ENCODE assay signal across 8 mouse cellular contexts in the genomic region with DNA sequence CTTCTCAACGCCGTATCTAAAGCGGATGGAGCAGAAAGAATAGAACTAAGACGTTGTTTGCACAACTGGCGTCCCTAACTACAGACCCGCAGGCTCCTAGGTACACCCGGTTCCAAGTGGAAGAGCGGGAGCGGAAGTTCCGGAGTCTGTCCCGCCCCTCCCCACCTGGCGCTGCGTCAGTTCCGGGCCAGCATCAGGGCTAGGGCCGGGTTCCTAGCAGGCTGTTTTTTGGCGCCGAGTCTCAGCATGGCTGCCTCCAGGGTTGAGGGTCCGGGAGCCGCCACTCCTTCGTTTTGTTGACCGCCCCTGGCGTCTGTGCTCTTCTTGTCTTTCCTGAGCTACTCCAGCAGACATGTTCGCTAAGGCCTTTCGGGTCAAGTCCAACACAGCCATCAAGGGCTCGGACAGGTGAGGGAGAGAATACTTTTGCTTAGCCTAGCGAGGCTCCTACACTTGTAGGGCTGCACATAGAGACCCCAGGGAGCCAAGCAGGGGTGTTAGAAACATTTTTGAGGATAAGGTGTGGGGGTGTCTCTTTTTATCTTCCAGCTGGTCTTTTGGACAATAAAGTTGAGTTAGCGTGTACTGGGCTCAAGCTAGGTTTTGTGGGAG. TPM values are rescaled to one million over a fixed set of nuclear protein-coding genes. Genes with fewer than 3 reads are reported as not detected.
DNase-seq lines count a peak whose midpoint lies in the region; ATAC-seq and TF ChIP-seq lines count a peak whose summit lies in the region.

A gene (plus strand): TSS at position 164 of the 612 bp plus-strand sequence.

- ATAC-seq in embryonic facial prominence, embryonic 14.5 days (ENCODE audit: low read depth), result peak; percentile 100
- peak; percentile 99 for ATAC-seq in limb, embryonic 13.5 days (ENCODE audit: low FRiP score, low read depth)
- peak; percentile 99 for ATAC-seq in midbrain, embryonic 16.5 days

- peak within 1 kb of the TSS; percentile 80 for H3K9ac ChIP-seq in embryonic facial prominence, embryonic 14.5 days (ENCODE audit: low read depth, low read length)
- peak within 1 kb of the TSS; percentile 82 for H3K9ac ChIP-seq in heart, adult 2 months (ENCODE audit: low read depth, low read length)
- H3K9ac ChIP-seq in limb, embryonic 13.5 days, result peak within 1 kb of the TSS; percentile 90
- H3K9ac ChIP-seq in midbrain, embryonic 16.5 days (ENCODE audit: low read depth, low read length), result peak within 1 kb of the TSS; percentile 76

- DNase-seq in 3134 (ENCODE audit: extremely low read depth, insufficient read length, low spot score), result peak; percentile 91
- DNase-seq in adrenal gland, postnatal 36 days, result peak; percentile 90 to 95
- peak; percentile 95 for DNase-seq in embryonic facial prominence, embryonic 14.5 days (ENCODE audit: low spot score)
- peak; percentile 90 to 91 for DNase-seq in heart, adult 2 months
- peak; percentile 86 to 90 for DNase-seq in kidney, adult 8-10 months
- DNase-seq in spleen, postnatal 14 days (ENCODE audit: low spot score in 2 of 2), result peak; percentile 73 to 82

- peaks cover 8% of the 10 kb centered on the region; the same call in 1 of the 2 replicates for H3K36me3 ChIP-seq in embryonic facial prominence, embryonic 14.5 days (ENCODE audit: control insufficient read depth, insufficient read depth, low read length)
- H3K36me3 ChIP-seq in heart, adult 2 months (ENCODE audit: control insufficient read depth, insufficient read depth, low read length), result peaks cover 3% of the 10 kb centered on the region
- peaks cover 4% of the 10 kb centered on the region for H3K36me3 ChIP-seq in limb, embryonic 13.5 days
- 0 out of 2 replicates have a peak, but pooled peaks cover 1% of the 10 kb centered on the region for H3K36me3 ChIP-seq in midbrain, embryonic 16.5 days (ENCODE audit: control insufficient read depth, insufficient read depth, low read length)

- no peak for TF ChIP-seq EP300 in heart, adult 2 months (IDR thresholded peaks at IDR 0.05; ENCODE audit: insufficient read depth, low read depth, low read length)

- WGBS in embryonic facial prominence, embryonic 14.5 days, result under 1% methylated on average over 21 of the region's 27 CpGs
- 1% methylated on average over 27 of the region's 27 CpGs for WGBS in heart, adult 2 months
- under 1% methylated on average over 27 of the region's 27 CpGs for WGBS in limb, embryonic 13.5 days
- WGBS in midbrain, embryonic 16.5 days, result under 1% methylated on average over 27 of the region's 27 CpGs

- no peaks in the 10 kb centered on the region for H3K27me3 ChIP-seq in embryonic facial prominence, embryonic 14.5 days (replicated peaks; ENCODE audit: control insufficient read depth, insufficient read depth, low read length)
- H3K27me3 ChIP-seq in heart, adult 2 months (ENCODE audit: control insufficient read depth, insufficient read depth, low read length), result no peaks in the 10 kb centered on the region
- 0 out of 2 replicates have a peak, but pooled peaks cover 3% of the 10 kb centered on the region for H3K27me3 ChIP-seq in limb, embryonic 13.5 days
- no peaks in the 10 kb centered on the region for H3K27me3 ChIP-seq in midbrain, embryonic 16.5 days (ENCODE audit: control insufficient read depth, insufficient read depth, low read depth, low read length)

- no peak for TF ChIP-seq CTCF in heart, adult 2 months (IDR thresholded peaks at IDR 0.05)

- no peaks in the 10 kb centered on the region for H3K9me3 ChIP-seq in embryonic facial prominence, embryonic 14.5 days (ENCODE audit: control insufficient read depth, low read length)
- H3K9me3 ChIP-seq in limb, embryonic 13.5 days, result no peaks in the 10 kb centered on the region
- H3K9me3 ChIP-seq in midbrain, embryonic 16.5 days (replicated peaks; ENCODE audit: control insufficient read depth, low read length, poor library complexity, severe bottlenecking), result no peaks in the 10 kb centered on the region

- no peak within 1 kb of the TSS; the same call in 1 of the 2 replicates for H3K27ac ChIP-seq in embryonic facial prominence, embryonic 14.5 days (replicated peaks; ENCODE audit: low read depth, low read length)
- H3K27ac ChIP-seq in heart, adult 2 months, result peak within 1 kb of the TSS; percentile 52
- no peak within 1 kb of the TSS; the same call in 1 of the 2 replicates for H3K27ac ChIP-seq in limb, embryonic 13.5 days
- peak within 1 kb of the TSS; percentile 70 for H3K27ac ChIP-seq in midbrain, embryonic 16.5 days (ENCODE audit: low read length)

- H3K79me2 ChIP-seq in heart, adult 2 months (replicated peaks; ENCODE audit: control insufficient read depth, insufficient read depth, low read length), result no peaks in the 10 kb centered on the region

- peaks cover 7% of the 10 kb centered on the region for H3K4me1 ChIP-seq in embryonic facial prominence, embryonic 14.5 days (ENCODE audit: control insufficient read depth, insufficient read depth, low read length)
- H3K4me1 ChIP-seq in heart, adult 2 months (ENCODE audit: control insufficient read depth, insufficient read depth, low read length), result peaks cover 2% of the 10 kb centered on the region; the same call in 1 of the 2 replicates
- peaks cover 12% of the 10 kb centered on the region for H3K4me1 ChIP-seq in limb, embryonic 13.5 days
- H3K4me1 ChIP-seq in midbrain, embryonic 16.5 days (ENCODE audit: control insufficient read depth, insufficient read depth, low read length), result peaks cover 15% of the 10 kb centered on the region

- H3K4me2 ChIP-seq in embryonic facial prominence, embryonic 14.5 days (ENCODE audit: low read depth, low read length), result peak within 1 kb of the TSS; percentile 87
- peak within 1 kb of the TSS; percentile 85 for H3K4me2 ChIP-seq in limb, embryonic 13.5 days (replicated peaks)
- peak within 1 kb of the TSS; percentile 68 for H3K4me2 ChIP-seq in midbrain, embryonic 16.5 days (ENCODE audit: low read length)

- peak within 1 kb of the TSS; percentile 83 for H3K4me3 ChIP-seq in embryonic facial prominence, embryonic 14.5 days (ENCODE audit: low read depth, low read length)
- peak within 1 kb of the TSS; percentile 67 for H3K4me3 ChIP-seq in heart, adult 2 months
- peak within 1 kb of the TSS; percentile 84 for H3K4me3 ChIP-seq in limb, embryonic 13.5 days
- peak within 1 kb of the TSS; percentile 85 for H3K4me3 ChIP-seq in midbrain, embryonic 16.5 days (ENCODE audit: low read depth, low read length)

- peak; percentile 72; the same call in 1 of the 2 replicates for TF ChIP-seq POLR2A in heart, adult 2 months (IDR thresholded peaks at IDR 0.05; ENCODE audit: insufficient read depth, low read depth, low read length)

- intact Hi-C loops in heart, adult 2 months (cut with DNase I), result loop anchor here (2.0 to 10.0 kb wide), 2 partner anchors 14 to 278 kb away; a partner anchor contains a TSS

RNA-seq across cellular contexts. Expression of the gene that starts here (rescaled TPM):
- total RNA-seq in adrenal gland, postnatal 36 days (2021), result 10 to 100 TPM; 34.8 to 46.9 TPM
- polyA plus RNA-seq in embryonic facial prominence, embryonic 14.5 days (2014; fragmentation: Nextera tagmentation; extraction: Ambion mirVana), result 53.5 and 59.4 TPM in 2 replicates
- total RNA-seq in heart, adult 2 months (2021), result 10 to 100 TPM; 34.7 to 37.1 TPM
- 25.8 and 35.3 TPM in 2 replicates for polyA plus RNA-seq in heart, adult 2 months (2012; rRNA removed)
- 63.1 and 65.4 TPM in 2 replicates for polyA plus RNA-seq in limb, embryonic 13.5 days (2015; fragmentation: Nextera tagmentation; extraction: Ambion mirVana)
- polyA plus RNA-seq in midbrain, embryonic 16.5 days (2015; fragmentation: Nextera tagmentation; extraction: Ambion mirVana), result 46.8 and 51.1 TPM in 2 replicates

Comparison
In these comparisons a context has a peak if more than half of its experiments do, and no peak if none do; other contexts are left out.
1. H3K27ac ChIP-seq: peak in heart, adult 2 months (single experiment) and midbrain, embryonic 16.5 days (single experiment); none in embryonic facial prominence, embryonic 14.5 days (single experiment) and limb, embryonic 13.5 days (single experiment).
2. Peak in every context shown above with its lines, with median percentiles within 50 percentile points of each other: DNase-seq, ATAC-seq, H3K4me2 ChIP-seq, H3K4me3 ChIP-seq and H3K9ac ChIP-seq.